Mouse (Mus musculus) midbrain, postnatal 0 days (tissue): Measurements from ENCODE around the gene Cd38. TPM values are rescaled to one million over a fixed set of nuclear protein-coding genes. Genes with fewer than 3 reads are reported as not detected.
A peak's percentile ranks its signal among the peaks of the same experiment; 100 is the strongest.

Experiments
- ATAC-seq: fragments of 200-750 bp; cut with Nextera tagmentation; 2 replicates; pipeline ENCODE4 v1.8.0; 2017; ENCODE audit warnings: moderate number of reproducible peaks, mild to moderate bottlenecking, moderate TSS enrichment, moderate library complexity; ENCODE audit not compliant: low FRiP score
- DNase-seq: peaks from one replicate; pipeline ENCODE4 v3.0.0-alpha.2; 2015; ENCODE audit warnings: low spot score
- H3K27ac ChIP-seq: fragments of 300-500 bp; sonication (generic); 2 replicates; pipeline ENCODE4 v1.5.1; 2014; ENCODE audit warnings: low read depth, mild to moderate bottlenecking, low read length, mixed read lengths
- H3K27me3 ChIP-seq: fragments of 300-500 bp; sonication (generic); 2 replicates; pipeline ENCODE4 v1.6.1; 2014; ENCODE audit warnings: low read length, control low read depth, mixed read lengths; ENCODE audit not compliant: insufficient read depth
- H3K36me3 ChIP-seq: fragments of 300-500 bp; sonication (generic); 2 replicates; pipeline ENCODE4 v1.6.1; 2014; ENCODE audit warnings: low read length, control low read depth, mixed read lengths; ENCODE audit not compliant: insufficient read depth
- H3K4me1 ChIP-seq: fragments of 300-500 bp; sonication (generic); 2 replicates; pipeline ENCODE4 v1.6.1; 2014; ENCODE audit warnings: mild to moderate bottlenecking, control low read depth, antibody characterized with exemption, low read length, mixed read lengths; ENCODE audit not compliant: insufficient read depth
- H3K4me2 ChIP-seq: fragments of 300-500 bp; sonication (generic); 2 replicates; pipeline ENCODE4 v1.6.1; 2014; ENCODE audit warnings: low read depth, mild to moderate bottlenecking, low read length, mixed read lengths; ENCODE audit not compliant: poor library complexity, severe bottlenecking
- H3K4me3 ChIP-seq: fragments of 300-500 bp; sonication (generic); 2 replicates; pipeline ENCODE4 v1.5.1; 2014; ENCODE audit warnings: low read depth, mild to moderate bottlenecking, low read length, moderate library complexity
- H3K9ac ChIP-seq: fragments of 300-500 bp; sonication (generic); replicated peaks from 2 replicates; pipeline ENCODE4 v1.6.1; 2014; ENCODE audit warnings: mild to moderate bottlenecking, low read length, moderate library complexity, mixed read lengths; ENCODE audit not compliant: poor library complexity, severe bottlenecking
- H3K9me3 ChIP-seq: fragments of 300-500 bp; sonication (generic); 2 replicates; pipeline ENCODE4 v1.6.1; 2016; ENCODE audit warnings: low read length, control low read depth
- CTCF ChIP-seq: IDR thresholded peaks from 2 replicates; pipeline ENCODE4 v1.5.1; 2016; ENCODE audit warnings: antibody characterized with exemption, mild to moderate bottlenecking
- WGBS: fragments of 180-500 bp; shearing (Covaris S2); extraction: QIAGEN DNeasy Blood & Tissue Kit; methylation state at CpG from one replicate; pipeline ENCODE4 v1.1.7; 2014; 5-methylcytosine and 5-hydroxymethylcytosine counted together
- polyA plus RNA-seq: library from polyadenylated mRNA; unstranded; fragments of >200 nt; fragmentation: Nextera tagmentation; extraction: Ambion mirVana; gene quantifications from 2 replicates; pipeline ENCODE4 v1.2.1, GENCODE M21; 2015
- total RNA-seq: library from RNA; depleted of rRNA; stranded (reverse); fragments of >200 nt; gene quantifications from 2 replicates; pipeline ENCODE4 v1.2.3, GENCODE M21; 2014; rRNA removed

The Cd38 gene
- total RNA-seq (3.1 and 4.1 TPM in 2 replicates), polyA plus RNA-seq (2.3 and 2.5 TPM in 2 replicates)

- Histone ChIP-seq H3K4me3 (peak within 1 kb of the TSS; percentile 28), H3K9ac (0 out of 2 replicates have a peak within 1 kb of the TSS, but pooled peaks have one; percentile 1), H3K9me3 (no peaks in the 10 kb centered on the region), H3K27me3 (no peaks in the 10 kb centered on the region), H3K4me1 (peaks cover 3% of the 10 kb centered on the region; the same call in 1 of the 2 replicates), H3K4me2 (peak within 1 kb of the TSS; percentile 46), H3K27ac (no peak within 1 kb of the TSS), H3K36me3 (no peaks in the 10 kb centered on the region)
- TF ChIP-seq CTCF, result no peak
- ATAC-seq, result no peak
- no peak for DNase-seq
Measured at GRCm38 (mm10) chr5:43868253-43868652, at the start of gene Cd38. TSS of gene Cd38 (plus strand) at chr5:43868553.

DNA sequence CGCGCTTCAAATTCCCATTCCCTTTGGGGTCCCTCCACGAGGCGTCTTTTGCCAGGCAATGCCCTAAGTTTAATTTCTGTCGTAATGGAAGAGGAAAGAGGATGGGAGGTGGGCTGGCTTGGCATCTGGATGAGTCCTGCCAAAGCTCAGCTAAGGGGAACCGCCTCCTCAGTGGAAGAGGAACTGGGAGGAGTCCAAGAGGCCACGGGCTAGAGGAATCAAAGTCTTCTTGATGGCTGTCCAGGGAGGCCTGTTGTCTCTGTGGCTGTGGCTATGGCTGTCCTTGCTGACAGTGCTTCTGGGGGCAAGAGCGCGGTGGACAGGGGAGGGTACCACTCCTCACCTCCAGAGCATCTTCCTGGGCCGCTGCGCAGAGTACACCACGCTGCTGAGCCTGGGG, 49.7 kb upstream of the Cd38 start, which contains the start of gene Bst1:
Bst1 (plus strand) TSS at position 191 of the 400 bp plus-strand sequence.
- no peak for TF ChIP-seq CTCF
- DNase-seq, result no peak

DNA sequence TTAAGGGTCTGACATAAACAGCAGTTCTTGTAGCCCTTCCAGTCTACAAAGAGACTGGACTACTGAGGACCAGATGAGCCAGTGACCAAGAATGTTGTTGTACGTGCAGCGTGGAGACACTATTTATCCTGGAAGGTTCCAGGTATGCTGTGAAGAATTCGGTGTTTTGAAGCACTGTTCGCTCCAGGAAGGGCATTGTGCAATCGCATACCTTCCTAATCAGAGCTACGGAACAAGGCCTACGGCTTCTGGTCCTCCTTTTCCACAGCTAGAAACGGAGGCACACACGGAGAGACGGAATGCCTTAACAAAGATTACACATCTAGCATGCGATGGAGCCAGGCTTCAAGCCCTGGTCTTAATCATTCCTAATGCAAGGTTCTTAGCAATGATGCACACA, 47.6 kb upstream of the Cd38 start:
- H3K36me3 ChIP-seq, result no peaks in the 10 kb centered on the region
- H3K9ac ChIP-seq, result no peak overlapping the region
- H3K4me3 ChIP-seq, result no peak overlapping the region
- DNase-seq (no peak), ATAC-seq (no peak)
- no peak overlapping the region for H3K4me2 ChIP-seq
- TF ChIP-seq CTCF, result no peak
- no peak overlapping the region for H3K27ac ChIP-seq
- WGBS, result 93% methylated on average over 11 of the region's 11 CpGs
- H3K4me1 ChIP-seq, result no peaks in the 10 kb centered on the region
- H3K9me3 ChIP-seq, result no peaks in the 10 kb centered on the region
- no peaks in the 10 kb centered on the region for H3K27me3 ChIP-seq

More for the DNA sequence above, 49.7 kb upstream of the Cd38 start, which contains the start of gene Bst1:
- no peak within 1 kb of the TSS for H3K9ac ChIP-seq
- no peak within 1 kb of the TSS for H3K4me3 ChIP-seq
- no peak within 1 kb of the TSS for H3K4me2 ChIP-seq
- no peaks in the 10 kb centered on the region for H3K36me3 ChIP-seq
- no peak within 1 kb of the TSS for H3K27ac ChIP-seq
- WGBS, result 55% methylated on average over 12 of the region's 12 CpGs
- H3K9me3 ChIP-seq, result no peaks in the 10 kb centered on the region
- no peak for ATAC-seq
- no peaks in the 10 kb centered on the region for H3K4me1 ChIP-seq
- no peaks in the 10 kb centered on the region for H3K27me3 ChIP-seq

DNA sequence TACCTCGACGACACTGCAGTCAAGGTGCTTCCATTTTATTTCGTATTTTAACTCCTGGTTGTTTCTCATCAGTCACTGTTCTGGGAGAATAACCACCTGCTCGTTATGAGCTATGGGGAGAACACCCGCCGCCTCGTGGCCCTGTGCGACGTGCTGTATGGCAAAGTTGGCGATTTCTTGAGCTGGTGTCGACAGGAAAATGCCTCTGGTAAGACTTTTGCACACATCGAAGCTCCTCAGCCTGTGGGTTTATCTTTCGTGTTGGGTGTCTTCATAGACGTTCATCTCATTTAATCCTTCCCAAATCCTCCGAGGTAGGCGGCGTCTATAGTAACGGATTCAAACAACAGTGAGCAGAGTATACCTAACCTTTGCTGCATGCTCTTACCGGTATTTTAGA, 46.8 kb upstream of the Cd38 start, which contains the start of gene Fbxl5:
Fbxl5 (minus strand) TSS at position 101 of the 400 bp plus-strand sequence.
- H3K27ac ChIP-seq, result no peak within 1 kb of the TSS
- H3K36me3 ChIP-seq, result no peaks in the 10 kb centered on the region
- no peak for DNase-seq
- H3K9ac ChIP-seq, result no peak within 1 kb of the TSS
- no peaks in the 10 kb centered on the region for H3K9me3 ChIP-seq
- no peaks in the 10 kb centered on the region for H3K27me3 ChIP-seq
- TF ChIP-seq CTCF, result no peak
- H3K4me2 ChIP-seq, result no peak within 1 kb of the TSS
- H3K4me3 ChIP-seq, result no peak within 1 kb of the TSS
- H3K4me1 ChIP-seq, result no peaks in the 10 kb centered on the region
- WGBS, result 81% methylated on average over 19 of the region's 19 CpGs
- no peak for ATAC-seq

DNA sequence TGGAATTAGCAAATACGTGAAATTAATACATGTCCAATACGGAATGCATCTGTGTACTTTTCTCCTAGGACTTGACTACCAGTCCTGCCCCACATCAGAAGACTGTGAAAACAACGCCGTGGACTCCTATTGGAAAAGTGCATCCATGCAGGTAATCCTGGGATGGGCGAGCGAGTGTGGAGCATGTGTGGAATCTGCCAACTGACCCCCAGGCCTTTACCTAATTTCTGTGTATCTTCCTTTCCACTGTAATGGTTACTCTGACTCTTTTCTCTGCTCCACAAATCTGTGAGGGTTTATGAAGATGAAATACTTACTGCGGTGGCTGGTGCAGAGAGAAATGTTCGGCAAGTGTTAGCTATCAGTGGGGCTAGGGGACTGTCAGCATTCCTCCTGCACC, 46.2 kb upstream of the Cd38 start:
- no peaks in the 10 kb centered on the region for H3K27me3 ChIP-seq
- H3K4me3 ChIP-seq, result no peak overlapping the region
- no peak for TF ChIP-seq CTCF
- no peaks in the 10 kb centered on the region for H3K4me1 ChIP-seq
- no peak overlapping the region for H3K27ac ChIP-seq
- ATAC-seq (no peak), DNase-seq (no peak)
- no peak overlapping the region for H3K9ac ChIP-seq
- 67% methylated on average over 8 of the region's 8 CpGs for WGBS
- H3K9me3 ChIP-seq, result no peaks in the 10 kb centered on the region
- no peak overlapping the region for H3K4me2 ChIP-seq
- no peaks in the 10 kb centered on the region for H3K36me3 ChIP-seq

DNA sequence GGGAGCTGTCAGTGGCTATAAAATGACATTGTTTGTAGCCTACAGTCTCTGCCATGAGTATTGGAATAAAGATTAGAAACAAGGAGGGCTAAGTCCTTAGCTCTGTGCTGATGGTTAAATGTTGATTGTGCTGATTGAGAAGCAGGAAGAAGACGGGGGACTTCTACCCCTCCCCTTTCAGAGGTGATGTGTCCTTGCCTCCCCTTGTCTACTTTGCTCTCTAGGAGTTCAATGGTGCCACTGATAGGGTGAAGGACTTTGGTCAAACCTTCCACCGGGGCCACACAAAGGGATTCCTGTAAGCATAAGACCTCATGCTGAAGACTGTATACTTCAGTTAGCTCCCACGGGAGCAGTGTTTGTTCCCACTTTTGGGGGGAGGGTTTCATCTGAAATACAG, 45.5 kb upstream of the Cd38 start:
- H3K4me1 ChIP-seq, result no peaks in the 10 kb centered on the region
- no peaks in the 10 kb centered on the region for H3K27me3 ChIP-seq
- H3K9me3 ChIP-seq, result no peaks in the 10 kb centered on the region
- no peak for ATAC-seq
- 84% methylated on average over 3 of the region's 3 CpGs for WGBS
- DNase-seq, result no peak
- H3K4me3 ChIP-seq, result no peak overlapping the region
- H3K9ac ChIP-seq, result no peak overlapping the region
- no peak overlapping the region for H3K27ac ChIP-seq
- no peak overlapping the region for H3K4me2 ChIP-seq
- no peak for TF ChIP-seq CTCF
- no peaks in the 10 kb centered on the region for H3K36me3 ChIP-seq
